9 mouse cellular contexts compared by ENCODE assay signal in genomic region chr13:73718225-73718624, GRCm38 (mm10). TPM values are rescaled to one million over a fixed set of nuclear protein-coding genes. Genes with fewer than 3 reads are reported as not detected.
A peak's percentile ranks its signal among the peaks of the same experiment; 100 is the strongest.
DNase-seq lines count a peak whose midpoint lies in the region; ATAC-seq and TF ChIP-seq lines count a peak whose summit lies in the region.
"Had no signal": no experiment of that assay in that cellular context is flagged by ENCODE, and none has a peak within 500 bp of the region (broad histone marks: within the 10 kb centered on the region; RNA-seq: fewer than 3 reads in every experiment).

No protein-coding gene starts in this region.

- no peaks in the 10 kb centered on the region; the same call in 1 of the 2 replicates for H3K27me3 ChIP-seq in G1E (ENCODE audit: insufficient read depth, low read length)
- H3K27me3 ChIP-seq in forebrain, embryonic 10.5 days (ENCODE audit: poor library complexity, severe bottlenecking): peaks cover 5% of the 10 kb centered on the region; the same call in 1 of the 2 replicates
- no peaks in the 10 kb centered on the region for H3K27me3 ChIP-seq in hindbrain, embryonic 13.5 days

- peak; percentile 71 for TF ChIP-seq CTCF in G1E (IDR thresholded peaks at IDR 0.05; ENCODE audit: low read depth, low read length)

- H3K9ac ChIP-seq in hindbrain, embryonic 13.5 days: no peak overlapping the region

- no peaks in the 10 kb centered on the region for H3K4me1 ChIP-seq in G1E (ENCODE audit: insufficient read depth, low read depth, low read length)
- peaks cover 5% of the 10 kb centered on the region for H3K4me1 ChIP-seq in forebrain, embryonic 10.5 days
- no peaks in the 10 kb centered on the region for H3K4me1 ChIP-seq in hindbrain, embryonic 13.5 days (replicated peaks)

- H3K4me2 ChIP-seq in hindbrain, embryonic 13.5 days: no peak overlapping the region

- ATAC-seq in G1E (ENCODE audit: extremely low read depth, insufficient number of reproducible peaks, low FRiP score, poor library complexity, severe bottlenecking): no peak
- peak; percentile 71; the same call in 1 of the 2 replicates for ATAC-seq in hindbrain, embryonic 13.5 days (ENCODE audit: low FRiP score)

- H3K4me3 ChIP-seq in G1E (ENCODE audit: low read depth, low read length): no peak overlapping the region
- no peak overlapping the region for H3K4me3 ChIP-seq in forebrain, embryonic 10.5 days
- no peak overlapping the region for H3K4me3 ChIP-seq in hindbrain, embryonic 13.5 days

- H3K36me3 ChIP-seq in G1E (replicated peaks): no peaks in the 10 kb centered on the region
- no peaks in the 10 kb centered on the region for H3K36me3 ChIP-seq in forebrain, embryonic 10.5 days (replicated peaks)
- no peaks in the 10 kb centered on the region for H3K36me3 ChIP-seq in hindbrain, embryonic 13.5 days

- 3% methylated on average over 2 of the region's 2 CpGs for WGBS in forebrain, embryonic 10.5 days
- WGBS in hindbrain, embryonic 13.5 days: 7% methylated on average over 2 of the region's 2 CpGs

- no peaks in the 10 kb centered on the region for H3K9me3 ChIP-seq in G1E (replicated peaks)
- H3K9me3 ChIP-seq in forebrain, embryonic 10.5 days: no peaks in the 10 kb centered on the region
- no peaks in the 10 kb centered on the region for H3K9me3 ChIP-seq in hindbrain, embryonic 13.5 days

- peak; percentile 31 for DNase-seq in G1E (ENCODE audit: low spot score)
- peak; percentile 59 for DNase-seq in brain, embryonic 18.5 days (ENCODE audit: low read depth, low spot score)
- DNase-seq in forebrain, embryonic 10.5 days (ENCODE audit: extremely low spot score, low spot score): peak; percentile 75
- DNase-seq in layer of hippocampus, adult 9-10 months (ENCODE audit: low spot score): peak; percentile 82
- DNase-seq in lung, postnatal 10 days: peak; percentile 87
- peak; percentile 95 for DNase-seq in retina, embryonic 14.5 days (ENCODE audit: low spot score)
- peak; percentile 92 for DNase-seq in thymus, postnatal 4 days

- no peak overlapping the region for H3K27ac ChIP-seq in forebrain, embryonic 10.5 days
- no peak overlapping the region for H3K27ac ChIP-seq in hindbrain, embryonic 13.5 days

RNA-seq across cellular contexts. Expression of gene Slc6a19, which starts 13.6 kb away (rescaled TPM):
- total RNA-seq in G1E (2014; fragmentation: Nextera tagmentation) (not detected in 2 replicates), G1E (2017) (0.12 and 0.22 TPM in 2 replicates)
- polyA plus RNA-seq in G1E (2012): not detected in 2 replicates
- polyA plus RNA-seq in forebrain, embryonic 10.5 days (2016; fragmentation: Nextera tagmentation; extraction: Ambion mirVana): 0.06 and 0.10 TPM in 2 replicates
- polyA plus RNA-seq in hindbrain, embryonic 13.5 days (2015; fragmentation: Nextera tagmentation; extraction: Ambion mirVana): 0.18 and 0.29 TPM in 2 replicates
- polyA plus RNA-seq: heart, embryonic 14.5 days had no signal

RNA-seq across cellular contexts. Expression of gene Slc12a7, which starts 14.7 kb away (rescaled TPM):
- total RNA-seq in G1E (2014; fragmentation: Nextera tagmentation) (1.6 and 3.7 TPM in 2 replicates), G1E (2017) (0.70 and 0.82 TPM in 2 replicates)
- 0.46 and 0.76 TPM in 2 replicates for polyA plus RNA-seq in G1E (2012)
- 57.2 and 57.5 TPM in 2 replicates for polyA plus RNA-seq in forebrain, embryonic 10.5 days (2016; fragmentation: Nextera tagmentation; extraction: Ambion mirVana)
- 14.3 and 14.9 TPM in 2 replicates for polyA plus RNA-seq in hindbrain, embryonic 13.5 days (2015; fragmentation: Nextera tagmentation; extraction: Ambion mirVana)

RNA-seq across cellular contexts. Expression of gene Slc6a18, which starts 40.4 kb away (rescaled TPM):
- total RNA-seq in G1E (2014; fragmentation: Nextera tagmentation) (not detected in 2 replicates), G1E (2017) (0.05 and 0.06 TPM in 2 replicates)
- not detected in 2 replicates for polyA plus RNA-seq in G1E (2012)
- not detected in 2 replicates for polyA plus RNA-seq in forebrain, embryonic 10.5 days (2016; fragmentation: Nextera tagmentation; extraction: Ambion mirVana)
- polyA plus RNA-seq in hindbrain, embryonic 13.5 days (2015; fragmentation: Nextera tagmentation; extraction: Ambion mirVana): not detected in 2 replicates
- polyA plus RNA-seq: heart, embryonic 14.5 days had no signal

Comparison
In these comparisons a context has a peak if more than half of its experiments do, and no peak if none do; other contexts are left out.
1. DNase-seq: peak in every context shown above with its lines; median percentile 95 in retina, embryonic 14.5 days; 92 in thymus, postnatal 4 days; 87 in lung, postnatal 10 days; 82 in layer of hippocampus, adult 9-10 months; 75 in forebrain, embryonic 10.5 days; 59 in brain, embryonic 18.5 days; 31 in G1E.